Mouse (Mus musculus) bone marrow, adult 2 months (tissue): ENCODE measurements around the gene Wdr91.

Experiments used
- CTCF ChIP-seq: fragments of 200-500 bp; IDR thresholded peaks from 2 replicates; pipeline ENCODE4 v1.5.1; 2011; ENCODE audit warnings: low read length, control low read depth; ENCODE audit not compliant: control insufficient read depth, insufficient read depth
- POLR2A ChIP-seq: fragments of 200-500 bp; IDR thresholded peaks from 2 replicates; pipeline ENCODE4 v1.6.1; 2011; ENCODE audit warnings: low read depth, mild to moderate bottlenecking, control low read depth, low read length, borderline replicate concordance; ENCODE audit not compliant: control insufficient read depth

DNA sequence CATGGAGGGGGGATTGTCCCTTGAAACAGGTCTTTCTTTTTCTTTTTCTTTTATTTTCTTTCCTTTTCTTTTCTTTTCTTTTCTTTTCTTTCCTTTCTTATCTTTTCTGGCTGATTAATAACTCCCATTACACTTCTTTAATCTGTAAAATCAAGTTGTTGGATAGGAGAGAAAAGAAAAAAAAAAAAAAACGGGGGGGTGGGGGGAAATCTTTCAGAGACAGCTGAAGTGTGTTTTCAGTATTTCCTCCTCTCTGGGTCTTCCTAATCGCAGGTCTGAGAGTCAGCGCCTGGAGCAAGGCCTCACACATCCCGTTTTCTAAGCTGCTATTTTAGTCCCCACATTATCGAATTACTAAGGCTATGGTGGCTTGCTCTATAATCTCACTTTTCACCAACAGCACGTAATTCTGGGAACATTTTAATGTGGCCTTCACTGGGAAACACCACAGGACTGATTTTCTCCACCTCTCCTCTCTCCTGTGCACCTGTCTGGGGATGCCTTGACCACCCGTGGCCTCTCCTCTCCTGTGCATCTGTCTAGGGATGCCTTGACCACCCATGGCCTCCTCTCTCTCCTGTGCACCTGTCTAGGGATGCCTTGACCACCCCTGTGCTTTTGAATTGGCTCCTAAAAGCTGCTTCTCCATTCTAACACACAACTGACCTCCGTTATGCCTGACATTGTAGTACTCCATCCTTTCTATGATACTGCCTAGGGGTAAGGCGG lies 46.7 kb downstream of the Wdr91 start:
- TF ChIP-seq POLR2A = no peak
- TF ChIP-seq CTCF = no peak
